Mouse (Mus musculus) cortical plate, adult 2 months (tissue): ENCODE data around the gene Hoxd10. TPM values are rescaled to one million over a fixed set of nuclear protein-coding genes. Genes with fewer than 3 reads are reported as not detected.

Experiments used
- H3K27ac ChIP-seq: fragments of 200-500 bp; 2 replicates; pipeline ENCODE4 v1.5.1; 2012; ENCODE audit warnings: low read length, control low read depth, inconsistent platforms; ENCODE audit not compliant: insufficient read depth
- H3K4me1 ChIP-seq: fragments of 200-500 bp; 2 replicates; pipeline ENCODE4 v1.6.1; 2011; ENCODE audit warnings: low read length; ENCODE audit not compliant: control insufficient read depth, insufficient read depth
- H3K4me3 ChIP-seq: fragments of 200-500 bp; 2 replicates; pipeline ENCODE4 v1.5.1; 2011; ENCODE audit warnings: mild to moderate bottlenecking, low read length, control low read depth; ENCODE audit not compliant: insufficient read depth
- CTCF ChIP-seq: fragments of 200-500 bp; IDR thresholded peaks from 2 replicates; pipeline ENCODE4 v1.5.1; 2011; ENCODE audit warnings: mild to moderate bottlenecking, control low read depth, low read length; ENCODE audit not compliant: insufficient read depth; ENCODE audit errors: extremely low read depth
- POLR2A ChIP-seq: fragments of 200-500 bp; IDR thresholded peaks from 2 replicates; pipeline ENCODE4 v1.6.1; 2011; ENCODE audit warnings: mild to moderate bottlenecking, low read length, control low read depth; ENCODE audit not compliant: insufficient read depth; ENCODE audit errors: extremely low read depth
- polyA plus RNA-seq: library from polyadenylated mRNA; depleted of rRNA; stranded (reverse); fragments of >200 nt; gene quantifications from 2 replicates; pipeline ENCODE4 v1.2.3, GENCODE M21; 2012; rRNA removed

The Hoxd10 gene
- polyA plus RNA-seq = not detected in 2 replicates

DNA sequence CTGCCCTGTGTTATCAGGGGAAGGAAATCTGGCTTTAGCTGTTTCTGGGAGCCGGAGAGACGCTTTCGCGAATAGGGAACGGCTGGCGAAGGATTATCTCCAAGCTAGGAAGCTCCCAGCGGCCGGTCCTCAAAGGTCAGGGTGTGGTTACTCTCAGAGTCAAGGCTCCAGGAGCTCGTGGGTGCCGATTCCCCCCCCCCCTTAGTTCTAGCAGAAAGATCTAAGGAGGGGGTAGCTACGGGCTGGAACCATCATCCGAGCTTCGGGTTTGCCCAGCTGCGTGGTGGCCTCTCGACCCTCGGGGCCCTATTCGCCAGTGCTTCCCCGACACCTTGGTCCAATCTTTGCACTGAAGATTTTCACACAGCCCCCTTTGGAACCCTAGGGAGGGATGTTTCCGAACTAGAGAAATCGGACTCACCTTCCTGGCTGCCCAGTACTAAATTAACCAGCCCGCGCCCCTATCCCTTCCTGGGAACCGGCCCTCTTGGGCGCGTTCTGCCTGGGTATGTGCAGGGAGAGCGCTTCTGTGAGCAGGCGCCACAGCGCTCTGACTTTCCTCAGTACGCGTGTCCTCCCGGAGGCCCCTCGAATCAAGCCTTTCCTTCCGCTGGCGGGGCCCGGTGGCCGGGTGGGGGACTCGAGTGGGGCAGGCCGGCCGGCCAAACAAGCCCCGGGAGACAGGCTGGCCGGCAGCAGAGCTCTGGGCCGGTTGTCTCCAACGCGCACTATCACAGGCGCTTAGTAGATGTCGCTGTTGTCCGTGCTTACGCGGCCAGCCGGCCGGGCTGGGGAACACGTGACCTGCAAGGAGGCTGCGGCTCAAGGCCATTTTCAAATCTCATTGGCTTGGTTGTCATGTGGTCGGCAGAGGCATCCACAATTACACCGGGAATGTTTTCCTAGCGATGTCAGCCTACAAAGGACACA lies at the start of gene Hoxd10:
TSS of gene Hoxd10 (plus strand) at position 903 of the 930 bp plus-strand sequence.
- TF ChIP-seq POLR2A = no peak
- TF ChIP-seq CTCF = no peak
- H3K4me1 ChIP-seq = no peaks in the 10 kb centered on the region
- H3K27ac ChIP-seq = no peak within 1 kb of the TSS
- H3K4me3 ChIP-seq = no peak within 1 kb of the TSS

DNA sequence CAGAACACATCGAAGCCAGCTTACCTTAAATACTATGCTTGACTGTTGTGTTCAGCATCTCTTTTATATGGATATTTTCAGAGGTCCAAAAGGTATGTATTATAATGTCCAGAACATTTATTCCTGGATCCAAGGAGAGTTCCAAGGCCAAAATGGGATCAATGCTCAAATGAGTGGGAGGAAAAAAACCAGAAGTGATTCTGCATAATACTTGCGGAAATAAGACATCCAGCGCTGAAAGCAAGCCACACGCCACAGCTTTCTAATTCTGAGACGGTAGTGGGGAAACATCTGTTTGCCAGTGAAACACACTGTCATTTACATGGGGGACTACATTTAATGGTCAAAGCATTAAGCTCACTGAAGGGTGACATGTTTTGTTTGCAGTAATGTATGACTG lies 49.3 kb upstream of the Hoxd10 start:
- TF ChIP-seq CTCF (no peak), POLR2A (no peak)
- H3K4me1 ChIP-seq = no peaks in the 10 kb centered on the region
- no peak overlapping the region for H3K27ac ChIP-seq
- no peak overlapping the region for H3K4me3 ChIP-seq

DNA sequence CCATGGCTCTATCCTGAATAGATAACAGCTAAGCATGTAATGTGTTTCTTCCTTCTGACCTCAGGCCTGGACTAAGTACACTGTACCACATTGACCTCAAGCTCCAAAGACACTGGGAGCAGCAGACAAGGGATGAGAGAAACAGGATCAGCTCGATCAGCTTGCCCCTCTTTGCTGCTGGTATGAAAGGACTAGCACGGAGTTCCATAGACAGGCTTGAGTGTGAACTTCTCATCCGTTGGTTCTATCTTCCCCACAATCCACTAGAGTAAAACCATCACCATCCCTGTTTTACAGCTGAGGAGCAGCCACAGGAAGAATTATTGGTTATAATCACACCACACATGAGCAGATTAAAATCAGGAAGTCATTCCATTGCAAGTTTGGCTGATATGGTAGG lies 46.1 kb upstream of the Hoxd10 start:
- Histone ChIP-seq H3K4me1 (no peaks in the 10 kb centered on the region), H3K4me3 (no peak overlapping the region), H3K27ac (no peak overlapping the region)
- no peak for TF ChIP-seq CTCF
- no peak for TF ChIP-seq POLR2A

DNA sequence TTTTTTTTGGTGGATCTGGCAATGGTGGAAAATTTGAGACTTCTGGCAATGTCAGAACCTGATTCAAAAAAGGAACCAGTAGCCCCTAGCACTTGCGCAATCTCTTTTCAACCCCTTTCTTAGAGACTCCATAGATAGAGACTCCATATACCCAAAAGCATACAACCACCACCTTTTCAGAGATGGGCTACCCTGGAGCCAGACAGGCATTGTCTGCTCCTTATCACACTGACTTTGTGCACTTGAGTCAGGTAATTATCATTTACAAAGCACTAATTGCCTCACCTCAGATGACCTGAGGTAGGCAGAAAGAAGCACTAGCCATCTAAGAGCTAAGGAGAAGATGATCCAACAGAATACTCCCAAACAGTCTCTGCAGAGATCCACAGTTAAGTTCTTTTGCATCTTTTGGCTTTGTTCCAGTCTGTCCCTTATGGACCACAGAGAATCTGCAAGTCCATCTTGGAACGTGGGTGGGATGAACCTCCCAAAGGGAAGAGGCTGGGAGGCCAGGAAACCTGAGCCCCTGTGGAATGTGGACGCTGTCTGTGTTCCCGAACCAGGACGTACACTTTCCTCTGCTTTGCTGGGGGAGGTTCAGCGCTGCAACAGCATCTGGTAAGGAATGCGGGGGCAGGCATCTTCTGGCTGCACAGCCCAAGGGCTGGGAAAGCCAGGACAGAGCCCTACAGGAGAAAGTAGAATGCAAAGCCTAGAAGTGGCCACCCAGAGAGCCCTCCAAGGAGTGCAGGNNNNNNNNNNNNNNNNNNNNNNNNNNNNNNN lies 44.5 kb upstream of the Hoxd10 start:
- no peak for TF ChIP-seq CTCF
- TF ChIP-seq POLR2A = no peak
- H3K4me1 ChIP-seq = no peaks in the 10 kb centered on the region
- no peak overlapping the region for H3K27ac ChIP-seq
- H3K4me3 ChIP-seq = no peak overlapping the region

DNA sequence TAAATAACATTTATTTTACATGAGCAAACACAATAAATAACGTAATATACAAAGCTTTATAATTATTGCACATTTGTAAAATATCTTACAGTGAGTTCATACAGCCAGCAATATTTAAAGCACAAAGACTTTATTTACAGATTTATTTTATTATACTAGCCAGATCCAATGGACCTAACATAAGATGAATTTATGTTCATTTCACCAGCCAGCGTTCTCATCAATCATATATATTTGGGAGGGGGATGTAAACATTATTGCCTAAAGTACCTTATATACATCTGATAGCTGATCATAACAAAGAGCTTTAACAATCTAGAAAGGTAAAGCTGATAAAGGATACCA lies 38.8 kb upstream of the Hoxd10 start:
- Histone ChIP-seq H3K4me3 (no peak overlapping the region), H3K27ac (no peak overlapping the region), H3K4me1 (no peaks in the 10 kb centered on the region)
- TF ChIP-seq CTCF (no peak), POLR2A (no peak)

DNA sequence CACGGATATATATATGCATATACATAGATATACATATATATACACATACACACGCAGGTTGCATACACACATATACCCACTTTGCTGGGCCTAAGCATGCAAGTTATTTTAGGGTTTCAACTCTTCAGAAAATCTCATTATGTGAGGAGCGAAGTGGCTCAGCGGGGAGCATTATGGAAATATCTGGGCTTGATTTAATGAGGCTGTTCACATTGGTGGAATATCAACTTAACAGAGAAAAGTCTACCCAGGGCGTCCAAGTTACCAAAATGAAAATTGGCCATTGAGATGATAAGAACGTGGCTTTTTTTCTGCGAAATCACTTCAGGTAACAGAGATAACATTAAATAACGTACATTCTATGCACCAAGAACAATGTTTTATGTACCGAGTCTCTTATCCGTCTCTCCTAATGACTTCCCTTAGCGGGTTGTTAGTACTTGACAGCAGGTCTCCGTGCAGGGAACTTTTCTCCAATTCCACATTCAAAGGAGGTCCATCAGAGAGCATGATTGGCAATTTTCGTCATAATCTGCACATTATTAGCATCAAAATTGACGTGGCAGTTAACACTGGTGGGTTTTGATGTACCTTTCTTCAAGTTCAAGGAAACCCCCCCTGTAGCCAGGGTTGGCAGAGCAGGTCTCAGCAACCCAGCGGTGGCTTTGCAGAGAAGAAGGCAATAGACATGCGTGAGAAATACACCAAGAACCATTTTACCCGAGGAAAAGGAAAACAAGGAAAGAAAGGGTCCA lies 37.8 kb upstream of the Hoxd10 start:
- no peak for TF ChIP-seq CTCF
- no peak for TF ChIP-seq POLR2A
- no peaks in the 10 kb centered on the region for H3K4me1 ChIP-seq
- H3K27ac ChIP-seq = no peak overlapping the region

DNA sequence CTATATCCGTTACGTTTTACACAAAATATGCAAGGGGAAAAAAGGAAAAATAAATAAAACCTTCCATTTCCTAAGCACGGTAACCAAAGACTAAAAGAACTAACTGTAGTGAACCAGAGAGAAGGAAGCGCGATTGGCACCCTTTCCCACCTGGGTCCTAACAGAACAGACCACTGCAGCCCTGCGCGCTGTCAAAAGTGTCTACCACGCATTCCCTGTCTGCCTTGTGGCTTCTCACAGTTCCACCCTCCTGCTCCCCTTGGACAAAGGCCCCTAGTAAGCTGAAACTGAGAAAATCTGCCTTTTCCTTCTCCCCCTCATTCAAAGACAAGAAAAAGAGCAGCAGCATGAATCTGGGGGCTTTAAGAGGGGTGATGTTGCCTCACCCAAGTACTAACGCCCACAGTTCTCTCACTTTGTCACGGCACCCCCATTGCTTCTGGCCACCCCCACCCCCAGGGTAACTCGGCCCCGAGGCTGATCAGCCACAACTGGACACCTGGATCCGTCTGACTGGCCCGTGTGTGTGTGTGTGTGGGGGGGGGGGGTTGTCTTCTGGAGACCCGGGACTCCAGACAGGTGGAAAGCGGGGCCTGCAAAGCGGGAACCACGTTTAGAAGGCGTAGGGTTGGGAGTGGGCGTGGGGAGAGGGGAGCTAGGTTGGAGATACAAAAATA lies 36.8 kb upstream of the Hoxd10 start:
- H3K4me3 ChIP-seq = no peak overlapping the region
- no peak overlapping the region for H3K27ac ChIP-seq
- TF ChIP-seq CTCF = no peak
- no peak for TF ChIP-seq POLR2A
- H3K4me1 ChIP-seq = no peaks in the 10 kb centered on the region

More for the DNA sequence above, 37.8 kb upstream of the Hoxd10 start:
- H3K4me3 ChIP-seq = no peak overlapping the region

DNA sequence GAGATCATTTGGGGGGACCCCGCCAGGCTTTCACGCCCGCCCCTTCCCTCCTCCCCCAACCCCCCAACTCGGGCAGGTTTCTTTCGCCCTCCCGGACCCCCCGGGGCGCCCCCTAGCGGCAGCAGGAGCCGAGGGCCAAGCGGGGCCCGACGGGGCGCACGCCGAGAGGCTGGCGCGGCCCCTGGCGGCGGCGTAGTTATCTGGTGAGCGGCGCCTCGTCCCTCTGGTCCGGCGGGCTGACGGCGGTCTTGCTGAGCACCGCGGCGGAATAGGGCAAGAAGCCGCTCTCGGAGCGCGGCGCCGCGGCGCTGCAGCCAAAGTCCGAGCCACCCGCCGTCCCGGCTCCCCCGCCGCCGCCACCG lies 36.3 kb upstream of the Hoxd10 start:
- no peaks in the 10 kb centered on the region for H3K4me1 ChIP-seq
- no peak overlapping the region for H3K27ac ChIP-seq
- H3K4me3 ChIP-seq = no peak overlapping the region
- TF ChIP-seq POLR2A = no peak
- no peak for TF ChIP-seq CTCF
